Mouse (Mus musculus) hindbrain, embryonic 11.5 days (tissue): Measurements from ENCODE around the gene Pfdn2. TPM values are rescaled to one million over a fixed set of nuclear protein-coding genes. Genes with fewer than 3 reads are reported as not detected.

ENCODE experiments used
- polyA plus RNA-seq: library from polyadenylated mRNA; unstranded; fragments of >200 nt; fragmentation: Nextera tagmentation; extraction: Ambion mirVana; gene quantifications from 2 replicates; pipeline ENCODE4 v1.2.1, GENCODE M21; 2014

Pfdn2 gene
- polyA plus RNA-seq, 1 experiment from 2014 or later: 68.4 TPM

Other genes with a start within 250 kb of the Pfdn2 start
- gene Cfap126, start 231.8 kb upstream of the Pfdn2 start, polyA plus RNA-seq: 8.7 and 10.5 TPM in 2 replicates
- 259 and 284 TPM in 2 replicates for gene Sdhc, start 195.1 kb upstream of the Pfdn2 start, polyA plus RNA-seq
- 0.99 and 1.5 TPM in 2 replicates for gene Mpz, start 195.0 kb upstream of the Pfdn2 start, polyA plus RNA-seq
- gene Pcp4l1, start 149.4 kb upstream of the Pfdn2 start, polyA plus RNA-seq: 31.4 and 33.4 TPM in 2 replicates
- 0.17 and 0.25 TPM in 2 replicates for gene Nr1i3, start 131.7 kb upstream of the Pfdn2 start, polyA plus RNA-seq
- 23.5 and 28.8 TPM in 2 replicates for gene Tomm40l, start 123.2 kb upstream of the Pfdn2 start, polyA plus RNA-seq
- gene Apoa2, start 120.6 kb upstream of the Pfdn2 start, polyA plus RNA-seq: 3.1 and 5.0 TPM in 2 replicates
- 22.1 and 26.1 TPM in 2 replicates for gene Fcer1g, start 111.3 kb upstream of the Pfdn2 start, polyA plus RNA-seq
- 4.6 and 5.4 TPM in 2 replicates for gene Adamts4, start 95.2 kb upstream of the Pfdn2 start, polyA plus RNA-seq
- 259 and 263 TPM in 2 replicates for gene Ndufs2, start 94.3 kb upstream of the Pfdn2 start, polyA plus RNA-seq
- gene B4galt3, start 75.3 kb upstream of the Pfdn2 start, polyA plus RNA-seq: 59.1 and 66.3 TPM in 2 replicates
- gene Ppox, start 64.5 kb upstream of the Pfdn2 start, polyA plus RNA-seq: 48.1 and 51.8 TPM in 2 replicates
- 82.8 and 85.4 TPM in 2 replicates for gene Usp21, start 57.7 kb upstream of the Pfdn2 start, polyA plus RNA-seq
- gene Ufc1, start 50.6 kb upstream of the Pfdn2 start, polyA plus RNA-seq: 108 and 114 TPM in 2 replicates
- gene Dedd, start 16.5 kb upstream of the Pfdn2 start, polyA plus RNA-seq: 46.6 and 49.5 TPM in 2 replicates
- gene Nit1, start within 50 bp of the Pfdn2 start, polyA plus RNA-seq: 30.7 and 35.3 TPM in 2 replicates
- gene Klhdc9, start 15.1 kb downstream of the Pfdn2 start, polyA plus RNA-seq: 1.3 and 2.0 TPM in 2 replicates
- gene Nectin4, start 24.4 kb downstream of the Pfdn2 start, polyA plus RNA-seq: 0.66 and 0.96 TPM in 2 replicates
- gene Arhgap30, start 43.3 kb downstream of the Pfdn2 start, polyA plus RNA-seq: 0.54 and 0.99 TPM in 2 replicates
- 122 and 143 TPM in 2 replicates for gene Usf1, start 65.6 kb downstream of the Pfdn2 start, polyA plus RNA-seq
- gene Tstd1, start 73.2 kb downstream of the Pfdn2 start, polyA plus RNA-seq: 3.3 and 4.3 TPM in 2 replicates
- 16.9 and 20.1 TPM in 2 replicates for gene F11r, start 91.9 kb downstream of the Pfdn2 start, polyA plus RNA-seq
- 15.4 and 17.5 TPM in 2 replicates for gene Alyref2, start 157.8 kb downstream of the Pfdn2 start, polyA plus RNA-seq
- gene Itln1, start 189.6 kb downstream of the Pfdn2 start, polyA plus RNA-seq: not detected in 2 replicates
- gene Cd244a, start 213.5 kb downstream of the Pfdn2 start, polyA plus RNA-seq: not detected in 2 replicates